Mouse (Mus musculus) myocyte (in vitro differentiated cells): ENCODE measurements around the gene Tex33. TPM values are rescaled to one million over a fixed set of nuclear protein-coding genes. Genes with fewer than 3 reads are reported as not detected.

Experiments
- H3K27me3 ChIP-seq: one replicate; pipeline ENCODE4 v1.6.1; 2011; ENCODE audit not compliant: control insufficient read depth, insufficient read depth, insufficient read length
- H3K36me3 ChIP-seq: one replicate; pipeline ENCODE4 v1.6.1; 2011; ENCODE audit not compliant: control insufficient read depth, insufficient read depth
- H3K4me2 ChIP-seq: one replicate; pipeline ENCODE4 v1.6.1; 2011; ENCODE audit warnings: low read depth, control low read depth
- H3K4me3 ChIP-seq: one replicate; pipeline ENCODE4 v1.5.1; 2011; ENCODE audit warnings: mild to moderate bottlenecking, control low read depth, moderate library complexity
- H3K79me2 ChIP-seq: one replicate; pipeline ENCODE4 v1.6.1; 2011; ENCODE audit not compliant: control insufficient read depth, insufficient read depth
- H3ac ChIP-seq: one replicate; pipeline ENCODE4 v1.6.1; 2011; ENCODE audit not compliant: control insufficient read depth, insufficient read length
- CEBPB ChIP-seq: IDR thresholded peaks from 2 replicates; pipeline ENCODE4 v1.6.1; 2011; ENCODE audit warnings: mild to moderate bottlenecking, moderate library complexity; ENCODE audit not compliant: poor library complexity, insufficient read depth, severe bottlenecking
- E2F4 ChIP-seq: IDR thresholded peaks from one replicate; pipeline ENCODE4 v1.6.1; 2011; ENCODE audit warnings: mild to moderate bottlenecking, control low read depth, moderate library complexity; ENCODE audit not compliant: insufficient read depth
- MAX ChIP-seq: IDR thresholded peaks from one replicate; pipeline ENCODE4 v1.6.1; 2011; ENCODE audit warnings: low read depth, mild to moderate bottlenecking, control low read depth
- MYOD1 ChIP-seq, 3 experiments: IDR thresholded peaks; one replicate each; pipeline ENCODE4 v1.6.1; 2011; ENCODE audit warnings: control low read depth in 2 of 3, low read depth in 2 of 3, mild to moderate bottlenecking in 2 of 3, moderate library complexity in 1 of 3; ENCODE audit not compliant: insufficient read length in 2 of 3, control insufficient read depth in 1 of 3
- MYOG ChIP-seq, 3 experiments: IDR thresholded peaks; one replicate each; pipeline ENCODE4 v1.6.1; 2011; ENCODE audit warnings: control low read depth in 2 of 3, low read depth in 2 of 3, mild to moderate bottlenecking in 2 of 3; ENCODE audit not compliant: insufficient read length in 2 of 3, control insufficient read depth in 1 of 3, insufficient read depth in 1 of 3
- POLR2A ChIP-seq: IDR thresholded peaks from one replicate; pipeline ENCODE4 v1.6.1; 2011; ENCODE audit warnings: low read depth, mild to moderate bottlenecking, control low read depth, moderate library complexity; ENCODE audit not compliant: insufficient read length
- POLR2AphosphoS2 ChIP-seq: IDR thresholded peaks from one replicate; pipeline ENCODE4 v1.6.1; 2011; ENCODE audit warnings: low read depth, control low read depth; ENCODE audit not compliant: insufficient read length
- REST ChIP-seq: IDR thresholded peaks from one replicate; pipeline ENCODE4 v1.6.1; 2011; ENCODE audit warnings: mild to moderate bottlenecking, control low read depth, moderate library complexity; ENCODE audit not compliant: insufficient read depth, insufficient read length
- SRF ChIP-seq: IDR thresholded peaks from one replicate; pipeline ENCODE4 v1.6.1; 2011; ENCODE audit warnings: low read depth; ENCODE audit not compliant: control insufficient read depth, insufficient read length
- TCF12 ChIP-seq: IDR thresholded peaks from one replicate; pipeline ENCODE4 v1.6.1; 2011; ENCODE audit warnings: mild to moderate bottlenecking, control low read depth; ENCODE audit not compliant: poor library complexity, insufficient read depth, severe bottlenecking
- TCF3 ChIP-seq: IDR thresholded peaks from one replicate; pipeline ENCODE4 v1.6.1; 2011; ENCODE audit warnings: low read depth, control low read depth; ENCODE audit not compliant: insufficient read length
- USF1 ChIP-seq: IDR thresholded peaks from one replicate; pipeline ENCODE4 v1.6.1; 2011; ENCODE audit warnings: low read depth, mild to moderate bottlenecking, control low read depth, moderate library complexity
- polyA plus RNA-seq: library from polyadenylated mRNA; unstranded; fragments of >200 nt; fragmentation: generic; extraction: Trizol; gene quantifications from one replicate; pipeline ENCODE4 v1.2.1, GENCODE M21; 2012; ENCODE audit warnings: missing spikeins

The Tex33 gene
- polyA plus RNA-seq, 1 experiment = not detected

DNA sequence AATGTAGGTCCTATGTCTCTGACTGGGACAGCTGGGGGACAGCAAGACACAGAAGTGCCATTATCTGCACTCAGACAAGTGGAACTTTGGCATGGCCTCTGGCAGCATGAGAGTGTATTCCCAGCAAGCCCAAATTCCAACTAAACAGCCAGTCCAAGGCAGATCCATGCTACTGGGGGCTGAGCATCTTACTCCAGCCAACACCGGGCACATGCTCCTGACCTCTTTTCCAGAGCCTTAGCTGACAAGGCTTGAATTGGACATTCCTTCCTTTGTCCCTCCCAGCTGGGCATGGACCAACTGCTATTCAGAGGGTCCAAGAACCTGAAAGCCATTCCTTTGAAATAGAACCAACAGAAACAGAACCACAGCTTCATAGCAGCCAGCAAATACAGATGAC is 26.1 kb downstream of the Tex33 start:
- no peaks in the 10 kb centered on the region for H3K36me3 ChIP-seq
- H3K27me3 ChIP-seq = peaks cover 27% of the 10 kb centered on the region
- TF ChIP-seq USF1 = no peak
- TF ChIP-seq MYOG (IDR thresholded peaks at IDR 0.05; ENCODE audit: control insufficient read depth in 1 of 3, insufficient read depth in 1 of 3, insufficient read length in 2 of 3, low read depth in 2 of 3) = no peak
- no peak for TF ChIP-seq REST
- TF ChIP-seq SRF = no peak
- no peaks in the 10 kb centered on the region for H3K79me2 ChIP-seq
- no peak overlapping the region for H3K4me2 ChIP-seq
- H3ac ChIP-seq = no peak overlapping the region
- no peak overlapping the region for H3K4me3 ChIP-seq

DNA sequence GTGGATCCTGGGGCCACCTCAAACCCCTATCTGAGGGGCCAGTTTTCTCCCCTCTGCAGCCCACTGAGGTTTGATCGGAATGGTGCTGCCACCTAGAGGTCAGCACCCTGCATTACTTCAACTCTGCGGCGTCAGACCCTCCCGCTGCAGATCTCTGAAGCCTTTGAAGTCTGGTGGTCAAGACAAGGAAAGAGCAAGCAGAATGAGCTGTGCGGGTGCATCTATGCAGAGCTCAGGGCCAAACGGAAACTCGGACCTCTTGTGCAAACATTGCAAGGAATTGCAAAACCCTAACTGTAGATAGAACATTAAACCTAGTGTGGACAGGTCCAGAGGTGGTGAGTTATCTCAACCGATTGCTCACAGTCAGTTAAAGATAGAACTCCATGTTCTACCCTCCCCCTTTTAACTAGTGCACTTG is 26.8 kb downstream of the Tex33 start:
- TF ChIP-seq POLR2AphosphoS2 (no peak), TCF3 (no peak), CEBPB (no peak), REST (no peak), TCF12 (no peak), POLR2A (no peak)
- Histone ChIP-seq H3K4me2 (no peak overlapping the region), H3ac (no peak overlapping the region), H3K36me3 (no peaks in the 10 kb centered on the region), H3K27me3 (peaks cover 26% of the 10 kb centered on the region), H3K79me2 (no peaks in the 10 kb centered on the region), H3K4me3 (no peak overlapping the region)

GRCm38 (mm10) chr15:78367811-78368210 is 27.9 kb downstream of the Tex33 start:
- Histone ChIP-seq H3ac (no peak overlapping the region), H3K36me3 (no peaks in the 10 kb centered on the region), H3K4me3 (no peak overlapping the region), H3K4me2 (no peak overlapping the region), H3K27me3 (peaks cover 27% of the 10 kb centered on the region), H3K79me2 (no peaks in the 10 kb centered on the region)
- TF ChIP-seq REST = no peak
- no peak for TF ChIP-seq POLR2A
- TF ChIP-seq MYOD1 (IDR thresholded peaks at IDR 0.05; ENCODE audit: control insufficient read depth in 1 of 3, insufficient read length in 2 of 3, low read depth in 2 of 3) = no peak
- no peak for TF ChIP-seq TCF3
- TF ChIP-seq POLR2AphosphoS2 = no peak
- no peak for TF ChIP-seq TCF12
- TF ChIP-seq MAX = no peak
- TF ChIP-seq CEBPB = no peak
- TF ChIP-seq USF1 = no peak
- TF ChIP-seq MYOG (IDR thresholded peaks at IDR 0.05; ENCODE audit: control insufficient read depth in 1 of 3, insufficient read depth in 1 of 3, insufficient read length in 2 of 3, low read depth in 2 of 3) = no peak
- TF ChIP-seq E2F4 = no peak
- no peak for TF ChIP-seq SRF

DNA sequence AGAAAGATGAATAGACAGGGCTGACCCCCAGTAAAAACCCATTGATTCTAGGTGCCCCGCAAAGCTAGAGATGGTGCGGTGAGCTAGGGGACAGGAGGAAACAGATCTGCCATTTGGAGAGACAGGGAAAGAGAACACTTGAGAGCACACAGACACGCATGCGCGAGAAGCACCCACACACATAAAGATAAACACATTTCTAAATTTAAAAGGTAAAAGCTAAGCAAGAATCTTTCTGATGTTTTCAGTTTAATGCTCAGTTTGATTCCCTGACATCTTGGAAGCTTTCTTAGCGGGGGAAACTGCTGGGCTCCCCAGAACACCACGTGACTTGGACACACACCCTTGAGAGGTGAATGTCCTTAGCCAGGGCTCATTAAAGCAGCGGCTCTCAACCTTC is 28.8 kb downstream of the Tex33 start:
- H3ac ChIP-seq = no peak overlapping the region
- no peak for TF ChIP-seq MYOG (IDR thresholded peaks at IDR 0.05; ENCODE audit: control insufficient read depth in 1 of 3, insufficient read depth in 1 of 3, insufficient read length in 2 of 3, low read depth in 2 of 3)
- peak; percentile 24 for TF ChIP-seq USF1
- no peaks in the 10 kb centered on the region for H3K36me3 ChIP-seq
- no peak overlapping the region for H3K4me3 ChIP-seq
- no peaks in the 10 kb centered on the region for H3K79me2 ChIP-seq
- H3K4me2 ChIP-seq = no peak overlapping the region
- peaks cover 27% of the 10 kb centered on the region for H3K27me3 ChIP-seq

DNA sequence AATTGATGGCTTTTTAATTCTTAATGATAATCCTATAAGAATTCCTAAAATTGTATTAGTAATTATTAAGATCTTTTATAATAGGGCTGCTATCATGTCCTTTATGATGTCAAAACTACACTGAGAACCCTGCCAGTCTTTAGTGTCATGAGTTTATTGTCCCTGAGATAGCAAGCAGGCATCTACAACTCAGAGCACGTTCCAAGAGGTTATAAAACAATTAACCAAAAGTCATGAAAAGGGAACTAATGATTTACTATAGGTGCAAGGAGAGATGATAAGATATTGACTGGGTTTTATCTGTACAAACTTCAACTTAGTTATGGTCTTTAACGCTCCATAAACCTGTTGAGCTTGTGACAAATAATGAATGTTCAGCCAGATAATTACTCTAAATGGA is 29.8 kb downstream of the Tex33 start:
- no peak overlapping the region for H3ac ChIP-seq
- TF ChIP-seq TCF12 (no peak), USF1 (no peak)
- H3K79me2 ChIP-seq = no peaks in the 10 kb centered on the region
- no peak overlapping the region for H3K4me2 ChIP-seq
- H3K27me3 ChIP-seq = peaks cover 27% of the 10 kb centered on the region
- no peak overlapping the region for H3K4me3 ChIP-seq
- H3K36me3 ChIP-seq = no peaks in the 10 kb centered on the region

DNA sequence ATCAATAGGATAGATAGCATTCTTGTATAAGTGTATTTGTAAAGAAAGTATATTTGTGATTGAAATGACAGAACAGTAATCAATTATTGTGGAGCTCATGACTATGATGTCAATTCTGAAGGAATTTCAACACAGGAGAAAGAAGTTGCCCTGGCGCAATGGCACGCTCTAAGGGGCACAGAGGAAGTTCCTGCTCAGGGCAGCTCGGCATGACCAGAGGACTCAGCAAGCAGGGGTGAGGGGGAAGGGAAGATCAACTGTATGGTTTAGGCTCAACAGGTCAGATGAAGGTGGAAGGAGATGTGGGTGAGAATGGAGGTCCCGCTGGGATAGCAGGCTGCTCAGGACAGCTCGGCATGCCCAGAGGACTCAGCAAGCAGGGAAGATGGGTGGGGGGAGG is 40.2 kb downstream of the Tex33 start:
- H3K79me2 ChIP-seq = no peaks in the 10 kb centered on the region
- H3K27me3 ChIP-seq = peaks cover 52% of the 10 kb centered on the region
- no peak overlapping the region for H3K4me2 ChIP-seq
- H3K4me3 ChIP-seq = no peak overlapping the region
- no peaks in the 10 kb centered on the region for H3K36me3 ChIP-seq
- TF ChIP-seq MAX = no peak
- TF ChIP-seq POLR2AphosphoS2 = no peak
- no peak for TF ChIP-seq SRF
- TF ChIP-seq USF1 = no peak
- TF ChIP-seq TCF12 = no peak
- TF ChIP-seq POLR2A = no peak
- TF ChIP-seq CEBPB = no peak
- no peak for TF ChIP-seq MYOD1 (IDR thresholded peaks at IDR 0.05; ENCODE audit: control insufficient read depth in 1 of 3, insufficient read length in 2 of 3, low read depth in 2 of 3)
- no peak for TF ChIP-seq REST
- TF ChIP-seq MYOG (IDR thresholded peaks at IDR 0.05; ENCODE audit: control insufficient read depth in 1 of 3, insufficient read depth in 1 of 3, insufficient read length in 2 of 3, low read depth in 2 of 3) = no peak
- no peak for TF ChIP-seq TCF3
- no peak for TF ChIP-seq E2F4
- H3ac ChIP-seq = no peak overlapping the region
